9 mouse cellular contexts compared by ENCODE assay signal in the genomic region with DNA sequence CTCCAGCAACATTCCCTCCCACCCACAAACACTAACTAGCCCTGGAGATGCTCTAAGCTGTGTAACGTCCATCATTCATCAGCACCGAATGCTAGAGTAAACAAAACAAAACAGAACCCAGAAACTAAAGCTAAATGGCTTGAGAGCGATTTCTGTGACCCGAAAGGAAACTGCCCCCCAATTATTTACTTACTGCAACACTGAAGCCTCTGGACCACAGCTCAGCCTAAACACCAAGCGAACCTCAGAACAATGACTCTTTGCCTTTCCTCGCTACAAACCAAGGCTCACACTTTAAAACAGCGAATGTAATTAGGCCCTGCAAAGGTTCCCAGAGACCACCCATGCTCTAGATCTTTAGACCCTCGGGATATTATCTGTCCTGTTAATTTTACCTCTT. TPM values are rescaled to one million over a fixed set of nuclear protein-coding genes. Genes with fewer than 3 reads are reported as not detected.
DNase-seq lines count a peak whose midpoint lies in the region; ATAC-seq lines count a peak whose summit lies in the region.
"Had no signal": no experiment of that assay in that cellular context is flagged by ENCODE, and none has a peak within 500 bp of the region (broad histone marks: within the 10 kb centered on the region; RNA-seq: fewer than 3 reads in every experiment).

No protein-coding gene starts in this region.

- H3K9me3 ChIP-seq in liver, embryonic 11.5 days (ENCODE audit: control insufficient read depth, low read length) = no peaks in the 10 kb centered on the region
- H3K9me3 ChIP-seq in forebrain, embryonic 11.5 days (ENCODE audit: control insufficient read depth, low read length) = no peaks in the 10 kb centered on the region
- no peaks in the 10 kb centered on the region for H3K9me3 ChIP-seq in intestine, embryonic 15.5 days
- no peaks in the 10 kb centered on the region for H3K9me3 ChIP-seq in neural tube, embryonic 13.5 days

- no peaks in the 10 kb centered on the region for H3K4me1 ChIP-seq in liver, embryonic 11.5 days (replicated peaks; ENCODE audit: control insufficient read depth, insufficient read depth, low read length)
- peaks cover 4% of the 10 kb centered on the region; the same call in 1 of the 2 replicates for H3K4me1 ChIP-seq in forebrain, embryonic 11.5 days (replicated peaks; ENCODE audit: control insufficient read depth, insufficient read depth, low read length)
- H3K4me1 ChIP-seq in intestine, embryonic 15.5 days (replicated peaks) = 0 out of 2 replicates have a peak, but pooled peaks cover 7% of the 10 kb centered on the region
- peaks cover 34% of the 10 kb centered on the region for H3K4me1 ChIP-seq in neural tube, embryonic 13.5 days (replicated peaks)

- 27% methylated on average over 8 of the region's 8 CpGs for WGBS in liver, embryonic 11.5 days
- WGBS in forebrain, embryonic 11.5 days = 4% methylated on average over 8 of the region's 8 CpGs
- WGBS in intestine, embryonic 15.5 days = 11% methylated on average over 8 of the region's 8 CpGs
- 9% methylated on average over 8 of the region's 8 CpGs for WGBS in neural tube, embryonic 13.5 days

- peaks cover 3% of the 10 kb centered on the region for H3K27me3 ChIP-seq in liver, embryonic 11.5 days (replicated peaks; ENCODE audit: control insufficient read depth, insufficient read depth, low read length)
- no peaks in the 10 kb centered on the region for H3K27me3 ChIP-seq in forebrain, embryonic 11.5 days (ENCODE audit: control insufficient read depth, insufficient read depth, low read length)
- H3K27me3 ChIP-seq in intestine, embryonic 15.5 days (replicated peaks) = no peaks in the 10 kb centered on the region
- H3K27me3 ChIP-seq in neural tube, embryonic 13.5 days = peaks cover 21% of the 10 kb centered on the region

- no peak for DNase-seq in liver, embryonic 11.5 days (ENCODE audit: low spot score)
- DNase-seq in liver = no peak
- no peak for DNase-seq in forebrain, embryonic 11.5 days (ENCODE audit: low spot score)
- DNase-seq in cerebellum, adult 11-12 months = no peak
- DNase-seq in ovary, postnatal 36 days (ENCODE audit: low spot score) = no peak
- no peak for DNase-seq in urinary bladder, postnatal 10 days (ENCODE audit: low spot score)
- DNase-seq: kidney, adult 8-10 months had no signal

- no peak overlapping the region for H3K27ac ChIP-seq in liver, embryonic 11.5 days (ENCODE audit: low read depth, low read length)
- H3K27ac ChIP-seq in forebrain, embryonic 11.5 days (ENCODE audit: low read depth, low read length) = no peak overlapping the region
- H3K27ac ChIP-seq in intestine, embryonic 15.5 days = peak overlapping the region; percentile 77; the same call in 1 of the 2 replicates
- peak overlapping the region; percentile 28; the same call in 1 of the 2 replicates for H3K27ac ChIP-seq in neural tube, embryonic 13.5 days (replicated peaks)

- ATAC-seq in liver, embryonic 11.5 days (replicated peaks; ENCODE audit: low FRiP score) = no peak
- no peak for ATAC-seq in forebrain, embryonic 11.5 days (replicated peaks; ENCODE audit: low FRiP score)
- ATAC-seq in intestine, embryonic 15.5 days = no peak
- ATAC-seq in neural tube, embryonic 13.5 days (ENCODE audit: low read depth) = no peak

- no peak overlapping the region for H3K9ac ChIP-seq in liver, embryonic 11.5 days (ENCODE audit: low read depth, low read length)
- peak overlapping the region; percentile 17 for H3K9ac ChIP-seq in forebrain, embryonic 11.5 days (ENCODE audit: low read length)
- peak overlapping the region; percentile 47; the same call in 1 of the 2 replicates for H3K9ac ChIP-seq in intestine, embryonic 15.5 days
- peak overlapping the region; percentile 52; the same call in 1 of the 2 replicates for H3K9ac ChIP-seq in neural tube, embryonic 13.5 days

- H3K4me3 ChIP-seq in liver, embryonic 11.5 days (ENCODE audit: low read depth, low read length) = peak overlapping the region; percentile 39
- H3K4me3 ChIP-seq in forebrain, embryonic 11.5 days (ENCODE audit: low read depth, low read length) = peak overlapping the region; percentile 8; the same call in 1 of the 2 replicates
- H3K4me3 ChIP-seq in intestine, embryonic 15.5 days (replicated peaks) = peak overlapping the region; percentile 38
- H3K4me3 ChIP-seq in neural tube, embryonic 13.5 days = peak overlapping the region; percentile 30

- H3K36me3 ChIP-seq in liver, embryonic 11.5 days (ENCODE audit: control insufficient read depth, insufficient read depth, low read length) = no peaks in the 10 kb centered on the region
- H3K36me3 ChIP-seq in forebrain, embryonic 11.5 days (ENCODE audit: control insufficient read depth, insufficient read depth, low read length) = no peaks in the 10 kb centered on the region
- no peaks in the 10 kb centered on the region for H3K36me3 ChIP-seq in intestine, embryonic 15.5 days
- H3K36me3 ChIP-seq in neural tube, embryonic 13.5 days = no peaks in the 10 kb centered on the region

- H3K4me2 ChIP-seq in liver, embryonic 11.5 days = peak overlapping the region; percentile 55
- peak overlapping the region; percentile 55 for H3K4me2 ChIP-seq in forebrain, embryonic 11.5 days (ENCODE audit: low read depth, low read length, severe bottlenecking)
- H3K4me2 ChIP-seq in intestine, embryonic 15.5 days (replicated peaks) = peak overlapping the region; percentile 55
- peak overlapping the region; percentile 55 for H3K4me2 ChIP-seq in neural tube, embryonic 13.5 days

RNA-seq across cellular contexts. Expression of gene Frem1, which starts 1.0 kb away (rescaled TPM):
- polyA plus RNA-seq in liver, embryonic 11.5 days (2014; fragmentation: Nextera tagmentation; extraction: Ambion mirVana) = 4.5 and 4.8 TPM in 2 replicates
- polyA plus RNA-seq in forebrain, embryonic 11.5 days (2014; fragmentation: Nextera tagmentation; extraction: Ambion mirVana) = 5.0 and 5.5 TPM in 2 replicates
- polyA plus RNA-seq in intestine, embryonic 15.5 days (2015; fragmentation: Nextera tagmentation; extraction: Ambion mirVana) = 6.4 and 6.6 TPM in 2 replicates
- polyA plus RNA-seq in neural tube, embryonic 13.5 days (2015; fragmentation: Nextera tagmentation; extraction: Ambion mirVana) = 1.8 and 2.3 TPM in 2 replicates

Comparison
In these comparisons a context has a peak if more than half of its experiments do, and no peak if none do; other contexts are left out.
1. H3K27ac ChIP-seq: peak in intestine, embryonic 15.5 days (single experiment) and neural tube, embryonic 13.5 days (single experiment); none in liver, embryonic 11.5 days (single experiment) and forebrain, embryonic 11.5 days (single experiment).
2. Peak in every context shown above with its lines, with median percentiles within 50 percentile points of each other: H3K4me2 ChIP-seq and H3K4me3 ChIP-seq.